Mouse (Mus musculus): ENCODE data around the gene Pkp4.

- TF ChIP-seq CTCF (IDR thresholded peaks at IDR 0.05; ENCODE audit: low read depth) (no peak), EP300 (IDR thresholded peaks at IDR 0.05; ENCODE audit: low read depth) (no peak)
These were observed 81.5 kb downstream of the Pkp4 start for GRCm38 (mm10) chr2:59242117-59242516.

Data from liver, postnatal 0 days (tissue).